Mouse (Mus musculus) c-Kit-positive CD71-positive TER-119-negative erythroid progenitor cells, embryonic 14.5 days (primary cell): ENCODE data around the gene Tmprss7.
A peak's percentile ranks its signal among the peaks of the same experiment; 100 is the strongest.

ENCODE experiments used
- DNase-seq: peaks from one replicate; pipeline ENCODE4 v3.0.0-alpha.2; 2013; ENCODE audit warnings: low read depth

Tmprss7 gene

DNA sequence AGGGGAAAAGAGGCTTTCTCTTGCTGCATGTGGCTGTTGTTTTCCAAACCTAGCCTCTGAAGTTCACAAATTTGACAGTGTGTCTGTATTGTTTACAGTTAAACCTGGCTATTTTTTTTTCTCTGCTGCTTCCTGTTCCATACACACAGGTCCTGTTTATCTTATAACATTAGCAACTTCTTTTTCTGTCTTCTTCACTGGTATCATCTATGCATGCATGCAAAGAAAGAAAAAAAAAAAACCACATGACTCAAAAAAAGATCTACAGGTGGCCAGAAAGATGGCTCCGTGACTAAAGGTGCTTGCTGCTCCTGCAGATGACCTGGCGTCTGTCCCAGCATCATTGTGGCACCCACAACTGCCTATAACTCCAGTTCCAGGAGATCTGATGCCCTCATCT is 68.1 kb downstream of the Tmprss7 start:
- DNase-seq = no peak

DNA sequence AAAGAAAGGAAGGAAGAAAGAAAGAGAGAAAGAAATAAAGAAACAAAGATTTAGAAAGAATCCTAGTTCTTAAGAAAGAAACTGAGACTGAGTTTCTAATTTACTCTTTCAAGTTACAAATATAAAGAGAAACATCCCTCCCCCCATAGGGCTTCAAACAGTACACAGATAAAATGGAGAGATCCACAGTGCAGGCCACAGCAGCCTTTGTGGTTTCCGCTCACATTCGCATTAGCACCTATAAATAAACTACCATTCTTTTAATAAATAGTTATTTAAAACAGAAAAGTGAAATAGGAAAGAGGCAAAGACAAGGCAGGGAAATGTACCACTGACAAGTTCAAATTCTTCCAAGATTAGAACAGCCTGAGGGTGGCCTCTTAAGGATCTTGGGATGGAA is 68.7 kb downstream of the Tmprss7 start:
- no peak for DNase-seq

DNA sequence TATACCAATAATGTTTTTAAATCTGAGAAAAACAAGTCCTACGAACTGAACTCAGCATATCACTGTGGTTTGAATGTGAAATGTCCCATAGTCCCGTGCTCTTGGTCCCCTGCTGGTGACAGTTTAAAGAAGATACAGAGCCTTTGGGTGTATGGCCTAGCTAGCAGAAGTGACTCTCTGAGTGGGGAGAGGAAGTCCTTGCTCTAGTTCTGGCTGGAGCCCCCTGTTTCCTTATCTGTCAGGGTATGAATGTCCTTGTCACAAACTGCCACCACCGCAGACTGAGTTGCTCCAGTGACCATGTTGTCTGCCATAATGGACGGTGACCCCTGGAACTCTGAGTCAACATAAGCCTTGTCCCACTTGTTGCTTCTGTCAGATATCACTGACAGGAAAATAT is 70.2 kb downstream of the Tmprss7 start:
- DNase-seq = no peak

DNA sequence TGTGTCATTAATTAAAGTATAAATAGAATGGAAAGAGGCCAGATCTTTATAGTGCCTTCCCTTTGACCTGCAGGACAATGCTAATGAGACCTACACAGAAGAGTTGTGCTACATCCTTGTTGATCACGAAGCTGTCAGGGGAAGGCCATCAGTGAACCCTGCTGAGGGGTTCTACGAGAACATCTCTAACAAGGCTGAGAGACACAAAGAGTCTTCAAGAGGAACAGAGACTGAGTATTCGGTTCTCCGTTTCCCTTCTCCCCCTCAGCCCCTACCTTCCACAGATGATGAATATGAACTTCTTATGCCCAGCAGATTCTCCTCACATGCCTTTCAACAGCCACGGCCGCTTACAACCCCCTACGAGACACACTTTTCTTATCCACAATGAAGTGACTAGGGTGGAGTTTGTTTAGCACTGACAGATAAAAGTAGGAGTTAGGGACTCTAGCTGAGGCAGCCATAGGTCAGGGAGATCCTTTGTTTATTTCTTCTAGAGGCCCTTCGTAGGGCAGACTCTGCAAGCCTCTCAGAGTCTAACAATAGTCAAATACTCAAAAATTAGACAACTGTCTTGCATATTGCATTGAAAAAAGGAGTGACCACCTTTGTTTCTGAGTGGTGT is 73.6 kb downstream of the Tmprss7 start:
- DNase-seq = no peak

DNA sequence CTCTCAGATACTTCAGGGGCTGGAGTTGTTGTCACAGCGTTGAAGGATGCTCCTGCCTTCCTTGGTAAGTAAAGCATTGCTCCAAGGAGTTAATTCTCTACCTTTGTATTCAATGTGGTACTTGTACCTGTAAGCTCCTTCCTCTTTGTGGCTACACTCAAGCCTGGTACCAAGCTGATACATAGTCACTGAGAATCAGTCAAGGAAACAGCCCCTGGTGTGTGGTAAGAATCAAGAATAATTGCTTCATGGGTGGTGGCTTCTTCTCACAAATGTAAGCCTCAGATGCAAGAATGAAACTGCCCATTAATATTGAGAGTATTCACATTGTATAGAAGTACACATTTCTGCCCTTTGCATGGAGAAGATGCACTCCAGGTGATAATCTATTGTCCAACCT is 77.5 kb downstream of the Tmprss7 start:
- no peak for DNase-seq

DNA sequence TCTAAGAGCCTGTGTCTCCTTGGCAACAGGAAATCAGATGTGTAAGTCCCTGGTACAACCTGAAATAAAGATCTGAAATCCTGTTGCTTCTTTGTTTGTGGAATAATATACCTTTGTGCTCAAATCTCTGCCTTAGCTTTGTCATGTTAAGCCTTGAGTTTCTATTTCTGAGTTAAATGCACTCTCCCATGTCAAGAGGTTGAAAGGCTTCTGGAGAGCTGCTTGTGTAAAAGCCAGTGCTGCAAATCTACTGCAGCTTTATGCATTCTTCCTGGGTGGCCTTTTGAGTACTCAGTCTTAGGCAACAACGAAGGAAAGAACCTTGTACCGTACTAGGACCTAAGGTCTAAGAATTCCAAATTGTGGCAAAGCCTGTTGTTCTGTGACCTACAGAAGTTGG is 80.2 kb downstream of the Tmprss7 start:
- DNase-seq = no peak

DNA sequence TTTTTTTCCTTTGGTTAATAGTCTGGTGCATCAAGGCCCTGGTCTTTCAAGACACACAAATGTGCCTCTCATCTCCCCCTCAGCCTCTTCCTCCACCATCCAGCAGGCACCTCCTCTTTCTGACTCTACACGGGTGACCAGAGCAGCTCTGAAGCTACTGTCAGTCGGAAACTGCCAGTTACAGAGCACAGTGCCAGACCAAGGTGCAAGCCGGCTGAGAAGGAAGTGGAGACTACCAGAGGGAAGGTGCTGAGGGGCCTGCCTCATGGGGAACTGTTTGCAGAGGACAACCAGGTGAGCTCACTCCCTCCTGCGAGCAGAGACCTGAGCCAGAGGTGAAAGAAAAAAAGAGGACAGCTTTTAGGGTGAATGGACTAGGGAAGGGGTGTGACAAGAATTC is 83.2 kb downstream of the Tmprss7 start, which contains the start of gene Gcsam:
Gene Gcsam (plus strand): TSS at position 114 of the 400 bp plus-strand sequence.
- DNase-seq = no peak

DNA sequence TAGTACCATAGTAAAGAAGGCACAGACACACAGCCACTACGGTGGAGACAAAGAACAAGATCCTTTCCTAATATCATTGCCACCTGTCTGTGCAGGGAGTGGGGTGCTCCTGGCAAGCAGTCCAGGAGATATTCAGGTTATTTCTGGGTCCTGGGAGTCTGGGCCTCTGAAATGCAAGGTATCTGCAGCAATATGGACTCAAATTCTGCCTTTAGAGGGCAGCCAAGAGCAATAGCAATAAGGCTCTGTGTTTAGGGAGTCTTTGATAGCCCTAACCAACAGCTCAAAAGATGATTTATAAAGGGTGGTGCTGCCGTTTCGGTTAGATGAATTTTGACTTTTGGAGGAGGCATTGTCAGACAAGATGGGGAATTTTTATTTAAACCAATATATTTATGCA is 84.2 kb downstream of the Tmprss7 start:
- DNase-seq = peak; percentile 25

DNA sequence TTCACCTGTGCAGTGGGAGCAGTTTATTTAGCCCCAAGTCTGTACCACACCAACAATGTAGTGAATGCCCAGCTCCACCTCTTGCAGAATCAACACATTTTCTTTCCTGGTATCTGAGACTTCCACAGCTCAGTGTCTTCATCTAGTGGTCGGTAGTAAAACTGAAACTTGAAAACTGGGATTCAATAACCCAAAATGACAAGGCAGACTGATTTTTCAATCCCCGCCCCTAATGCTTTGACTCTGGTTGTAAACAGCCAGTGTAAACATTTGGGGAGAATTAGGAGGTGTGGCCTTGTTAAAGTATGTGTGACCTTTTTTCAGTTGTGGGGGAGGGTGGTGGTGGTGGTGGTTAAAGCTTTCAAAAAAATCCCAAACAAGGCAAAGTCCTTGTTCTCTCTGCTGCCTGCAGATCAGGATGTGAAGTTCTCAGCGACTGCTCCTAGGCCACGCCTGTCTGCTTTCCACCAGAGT is 84.9 kb downstream of the Tmprss7 start:
- DNase-seq = no peak
